Mouse (Mus musculus): ENCODE measurements around the gene Gm38392. TPM values are rescaled to one million over a fixed set of nuclear protein-coding genes. Genes with fewer than 3 reads are reported as not detected.
"Not testable (repeated sequence)": the region's sequence is repeated elsewhere in the genome, so short reads cannot be mapped to it uniquely, and the experiment has no call there.

The Gm38392 gene
- total RNA-seq (2021): under 1 TPM in 1 of 2 experiments, not detected in 1; 0.29 TPM

DNA sequence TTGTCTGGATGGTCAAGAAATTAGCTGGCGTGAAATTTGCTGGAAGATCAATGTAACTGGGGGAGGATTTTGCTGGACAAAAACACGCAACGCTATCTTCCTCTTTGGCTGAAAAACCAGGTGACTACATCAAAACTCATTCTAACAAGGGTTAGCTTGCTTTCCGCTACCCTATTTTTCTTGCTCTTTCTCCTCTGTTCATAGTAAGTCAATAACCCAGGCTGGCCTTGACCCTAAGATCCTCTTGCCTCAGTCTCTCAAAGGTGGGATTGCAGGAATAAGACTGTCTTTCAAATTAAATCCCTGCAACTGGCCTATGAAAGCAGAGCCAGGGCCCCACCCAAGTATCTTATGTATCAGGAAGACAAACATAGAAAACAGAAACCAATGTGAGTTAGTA, at the start of gene Gm38392:
Gm38392 (minus strand) TSS at position 101 of the 400 bp plus-strand sequence.
- DNase-seq: no peak
- intact Hi-C loops (cut with DNase I): no loop called here

GRCm38 (mm10) chr3:88336058-88337013, 49.3 kb upstream of the Gm38392 start, which contains the start of the genes Tmem79 and Smg5:
Gene Tmem79 (minus strand): TSS chr3:88336148.
Gene Smg5 (plus strand): TSS chr3:88336260.
- peak; percentile 98 for DNase-seq
- intact Hi-C loops (cut with DNase I): no loop called here

DNA sequence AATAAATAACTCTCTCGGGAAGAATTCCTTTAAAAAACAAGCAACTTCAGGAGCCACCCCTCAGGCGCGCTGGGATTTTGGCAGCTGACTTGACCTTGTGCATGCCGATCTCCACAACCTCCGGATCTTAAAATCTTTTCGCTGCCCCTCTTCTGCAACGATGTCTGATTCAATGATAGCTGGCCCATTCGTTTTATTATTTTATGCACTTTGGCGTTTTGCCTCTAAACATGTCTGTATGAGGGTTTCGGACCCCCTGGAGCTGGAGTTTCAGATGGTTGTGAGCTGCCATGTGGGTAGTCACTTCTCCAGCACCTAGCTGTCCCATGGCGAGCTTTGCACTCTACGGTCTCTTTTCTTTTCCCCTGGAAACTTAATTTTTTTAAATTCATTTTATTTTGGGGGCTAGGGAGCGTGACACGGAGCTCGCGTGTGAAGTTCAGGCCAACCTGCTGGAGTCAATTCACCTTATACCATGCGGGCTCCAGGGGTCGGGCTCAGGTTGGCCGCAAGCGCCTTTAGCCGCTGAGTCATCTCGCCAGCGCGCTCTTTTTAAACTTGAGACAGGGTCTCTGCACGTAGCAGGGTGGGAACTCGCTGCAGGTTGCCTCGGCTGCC, 48.5 kb upstream of the Gm38392 start:
- intact Hi-C loops (cut with DNase I): no loop called here
- DNase-seq: peak in 1 of 2 experiments; percentile 48

DNA sequence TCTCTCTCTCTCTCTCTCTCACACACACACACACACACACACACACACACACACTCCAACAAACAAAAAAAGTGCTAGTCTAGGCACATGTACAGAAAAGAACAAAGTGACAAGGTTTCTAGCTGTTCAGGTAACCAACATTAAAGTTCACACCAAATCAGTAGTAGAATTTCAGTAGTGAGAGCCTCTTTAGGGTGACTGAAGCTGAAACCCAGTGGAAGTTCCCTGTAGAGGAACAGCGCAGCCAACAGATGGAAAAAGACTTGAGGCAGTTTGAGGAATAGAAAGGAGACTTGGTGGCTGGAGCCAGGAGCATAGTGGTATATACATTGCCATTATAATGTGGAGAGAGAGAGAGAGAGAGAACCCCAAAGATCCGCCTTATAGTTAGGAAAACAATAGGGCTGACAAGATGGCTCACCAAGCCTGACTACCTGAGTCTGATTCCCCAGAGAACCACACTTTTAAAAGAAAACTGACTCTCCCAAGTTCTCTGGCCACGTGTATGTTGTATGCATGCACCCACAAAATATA, 48.0 kb upstream of the Gm38392 start:
- intact Hi-C loops (cut with DNase I): no loop called here
- DNase-seq: no peak

DNA sequence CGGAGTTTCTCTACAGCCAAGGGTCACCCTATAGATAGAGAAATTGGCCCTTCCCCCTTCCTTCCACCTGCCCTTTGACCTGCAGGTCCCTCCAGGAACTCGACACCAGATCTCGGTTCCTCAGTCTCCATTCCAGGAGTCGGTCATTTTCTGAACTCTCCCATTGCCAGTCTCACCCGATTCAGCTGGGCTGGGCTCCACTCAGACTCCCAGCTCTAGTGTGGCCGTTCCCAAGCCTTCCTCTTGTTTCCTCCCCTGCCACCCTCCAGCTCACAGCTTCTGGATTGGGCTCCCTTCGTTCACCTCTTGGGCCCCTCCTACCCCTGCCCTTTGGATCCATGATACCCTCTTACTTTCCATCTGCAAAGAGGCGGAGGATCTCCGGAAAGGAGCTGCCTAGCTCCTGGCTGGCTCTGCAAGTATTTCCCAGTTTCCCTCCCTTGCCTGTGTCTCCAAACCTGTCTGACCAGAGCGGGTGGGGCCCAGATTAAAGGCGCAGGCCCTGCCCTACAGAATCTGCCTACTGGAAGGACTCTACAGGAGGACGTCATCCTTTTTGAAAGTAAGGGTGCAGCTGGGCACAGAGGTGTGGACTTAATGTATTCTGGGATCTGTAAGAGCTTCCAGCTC, 47.1 kb upstream of the Gm38392 start:
- DNase-seq: no peak
- intact Hi-C loops (cut with DNase I): no loop called here

GRCm38 (mm10) chr3:88331282-88331681, 44.3 kb upstream of the Gm38392 start:
- intact Hi-C loops (cut with DNase I): no loop called here
- peak; percentile 29 to 59 for DNase-seq

DNA sequence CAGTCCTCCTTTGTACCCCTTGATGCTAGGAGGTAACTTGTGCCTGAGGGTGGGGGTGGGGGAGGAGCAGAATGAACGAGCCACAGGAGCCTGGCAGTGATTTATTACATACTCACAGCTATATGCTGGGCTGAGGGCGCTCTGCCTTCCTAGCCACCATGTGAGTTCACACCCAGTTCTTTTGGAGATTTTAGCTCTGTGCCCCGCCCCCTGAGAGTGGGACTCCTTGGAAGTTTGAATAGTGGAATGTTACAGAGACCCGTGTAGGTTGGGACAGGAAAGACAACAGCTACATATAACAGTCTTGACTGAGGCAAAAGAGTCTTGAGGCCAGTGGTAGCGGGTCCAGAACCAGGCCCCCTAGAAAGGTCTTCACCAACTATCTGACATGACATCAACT, 41.9 kb upstream of the Gm38392 start:
- no peak for DNase-seq
- intact Hi-C loops (cut with DNase I): no loop called here

- intact Hi-C loops (cut with DNase I): no loop called here
- DNase-seq: peak; percentile 67 to 81
Measured at GRCm38 (mm10) chr3:88324951-88325405, 38.0 kb upstream of the Gm38392 start, which contains the start of gene Glmp. Gene Glmp (plus strand): TSS chr3:88325023.

DNA sequence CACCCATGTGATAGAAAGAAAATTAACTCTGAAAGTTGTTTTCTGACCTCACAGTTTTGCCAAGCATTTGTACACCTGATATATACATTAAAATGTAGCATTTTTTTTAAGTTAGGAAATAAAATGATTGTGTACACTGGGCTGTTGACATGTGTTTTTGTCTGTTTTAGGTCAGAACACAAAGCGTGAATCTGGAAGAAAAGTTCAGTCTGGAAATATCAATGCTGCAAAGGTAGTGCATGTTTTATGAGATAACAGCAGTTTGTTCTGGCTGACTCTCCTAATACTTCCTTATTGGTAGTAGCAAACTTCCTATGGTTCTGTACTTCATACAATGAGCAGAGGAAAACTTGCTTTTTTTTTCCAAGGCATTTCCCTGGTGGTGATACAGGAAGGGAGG, 12.2 kb upstream of the Gm38392 start:
- intact Hi-C loops (cut with DNase I): no loop called here

GRCm38 (mm10) chr3:88297321-88297851, 10.4 kb upstream of the Gm38392 start:
- DNase-seq: no peak
- intact Hi-C loops (cut with DNase I): no loop called here

More for the DNA sequence above, 12.2 kb upstream of the Gm38392 start:
- no peak for DNase-seq

DNA sequence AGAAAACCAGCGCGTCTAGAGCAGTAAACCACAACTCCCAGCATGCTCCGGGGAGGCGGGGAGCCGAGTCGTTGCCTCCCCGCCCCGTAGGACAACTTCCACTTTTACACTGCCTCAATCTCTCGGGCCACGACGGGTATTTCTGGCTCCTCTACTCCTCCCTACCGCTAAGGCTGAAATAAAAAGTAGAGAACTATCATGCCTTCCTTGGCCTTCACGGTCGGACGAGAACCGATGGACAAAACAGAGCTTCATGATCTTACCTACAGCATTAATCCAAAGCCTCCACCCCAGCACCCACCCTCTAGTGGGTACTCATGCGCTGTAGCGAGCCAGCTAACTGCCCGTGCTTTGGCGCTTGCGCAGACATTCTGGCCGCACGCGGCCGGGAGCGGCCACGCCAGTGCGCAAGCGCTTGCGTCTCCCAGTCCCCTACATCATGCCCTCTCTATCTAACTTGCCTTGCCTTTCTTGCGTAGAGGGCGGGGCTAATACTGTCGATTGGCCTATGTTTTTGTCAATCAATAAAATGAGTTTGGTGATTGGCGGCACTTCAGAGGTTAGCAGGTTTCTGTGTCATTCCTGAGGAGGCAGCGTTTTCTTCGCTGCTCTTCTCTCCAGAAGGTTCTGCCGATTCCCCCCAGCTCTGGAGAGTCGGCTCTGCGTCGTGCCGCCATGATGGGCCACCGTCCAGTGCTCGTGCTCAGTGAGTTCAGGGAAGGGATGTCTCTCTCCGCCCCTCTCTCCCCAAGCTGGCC, 9.7 kb upstream of the Gm38392 start, which contains the start of the genes Tsacc and Cct3:
Tsacc (minus strand) TSS at position 439 of the 758 bp plus-strand sequence.
Cct3 (plus strand) TSS at position 556 of the 758 bp plus-strand sequence.
- DNase-seq: peak; percentile 98 to 99
- intact Hi-C loops (cut with DNase I): no loop called here

GRCm38 (mm10) chr3:88296110-88296560, 9.1 kb upstream of the Gm38392 start:
- intact Hi-C loops (cut with DNase I): no loop called here
- no peak for DNase-seq

GRCm38 (mm10) chr3:88295272-88295671, 8.3 kb upstream of the Gm38392 start:
- intact Hi-C loops (cut with DNase I); DNase-seq: not testable (repeated sequence)

- peak; percentile 7 to 21 for DNase-seq
- intact Hi-C loops (cut with DNase I): no loop called here
Measured at GRCm38 (mm10) chr3:88291970-88292369, 5.0 kb upstream of the Gm38392 start.

DNA sequence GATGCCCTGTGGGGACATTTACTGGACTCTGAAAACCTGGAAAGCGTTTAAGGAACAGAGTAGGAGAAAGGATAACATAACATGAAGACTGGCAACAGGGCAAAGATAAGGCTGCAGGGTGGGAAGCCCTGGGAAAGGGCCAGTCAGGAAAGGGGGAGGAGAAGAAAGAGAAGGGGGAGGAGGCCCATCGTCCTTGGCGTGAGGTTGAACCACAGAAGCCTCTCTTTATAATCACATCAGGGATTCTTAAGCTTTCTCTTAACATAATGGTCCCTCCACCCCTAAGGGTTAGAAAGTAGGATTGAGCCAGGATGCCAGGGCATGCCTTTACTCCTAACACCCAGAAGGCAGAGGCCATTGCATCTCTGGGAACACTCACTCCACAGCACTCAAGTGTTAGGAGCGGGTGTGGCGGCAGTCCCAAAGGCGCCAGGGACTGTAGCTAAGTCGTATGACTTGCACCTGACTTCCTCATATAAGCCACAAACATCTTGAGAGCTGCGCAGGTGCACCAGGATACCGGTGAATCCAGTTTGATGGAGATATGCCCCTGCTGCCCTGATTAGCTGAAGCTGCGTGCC, 1.2 kb upstream of the Gm38392 start:
- intact Hi-C loops (cut with DNase I): not testable (repeated sequence)

GRCm38 (mm10) chr3:88285565-88285895, 1.5 kb downstream of the Gm38392 start:
- intact Hi-C loops (cut with DNase I); DNase-seq: not testable (repeated sequence)

More for the DNA sequence above, 1.2 kb upstream of the Gm38392 start:
- DNase-seq: not testable (repeated sequence)

GRCm38 (mm10) chr3:88284815-88285564, 2.0 kb downstream of the Gm38392 start:
- intact Hi-C loops (cut with DNase I); DNase-seq: not testable (repeated sequence)

Measured in heart, postnatal 10 days (tissue).